Mouse (Mus musculus): ENCODE data around the gene 1190002N15Rik.

DNA sequence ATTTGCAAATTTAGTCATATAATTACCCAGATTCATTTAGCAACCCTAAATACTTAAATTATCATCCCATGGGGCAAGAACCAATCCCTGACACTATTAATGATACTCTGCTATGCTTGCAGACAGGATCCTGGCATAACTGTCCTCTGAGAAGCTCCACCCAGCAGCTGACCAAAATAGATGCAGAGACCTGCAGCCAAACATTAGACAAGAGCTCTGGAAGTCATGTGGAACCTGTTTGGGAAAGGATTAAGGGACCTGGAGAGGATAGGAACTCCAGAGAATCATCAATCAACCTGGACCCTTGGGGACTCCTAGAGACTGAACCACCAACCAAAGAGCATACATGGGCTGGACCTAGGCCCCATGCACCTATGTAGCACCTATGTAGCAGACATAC, 26.7 kb downstream of the 1190002N15Rik start:
- TF ChIP-seq ZC3H11A (IDR thresholded peaks at IDR 0.05; ENCODE audit: borderline replicate concordance, low read depth, low read length) (no peak), MAFK (IDR thresholded peaks at IDR 0.05; ENCODE audit: insufficient read depth, low read depth, low read length) (no peak), ZNF384 (IDR thresholded peaks at IDR 0.05; ENCODE audit: low read depth, low read length) (no peak), HCFC1 (IDR thresholded peaks at IDR 0.05; ENCODE audit: borderline replicate concordance, insufficient read depth, low read length) (no peak), CHD2 (IDR thresholded peaks at IDR 0.05; ENCODE audit: low read depth, low read length) (no peak)

Data from ES-E14 (cell line).